8 mouse cellular contexts compared by ENCODE assay signal in the genomic region with DNA sequence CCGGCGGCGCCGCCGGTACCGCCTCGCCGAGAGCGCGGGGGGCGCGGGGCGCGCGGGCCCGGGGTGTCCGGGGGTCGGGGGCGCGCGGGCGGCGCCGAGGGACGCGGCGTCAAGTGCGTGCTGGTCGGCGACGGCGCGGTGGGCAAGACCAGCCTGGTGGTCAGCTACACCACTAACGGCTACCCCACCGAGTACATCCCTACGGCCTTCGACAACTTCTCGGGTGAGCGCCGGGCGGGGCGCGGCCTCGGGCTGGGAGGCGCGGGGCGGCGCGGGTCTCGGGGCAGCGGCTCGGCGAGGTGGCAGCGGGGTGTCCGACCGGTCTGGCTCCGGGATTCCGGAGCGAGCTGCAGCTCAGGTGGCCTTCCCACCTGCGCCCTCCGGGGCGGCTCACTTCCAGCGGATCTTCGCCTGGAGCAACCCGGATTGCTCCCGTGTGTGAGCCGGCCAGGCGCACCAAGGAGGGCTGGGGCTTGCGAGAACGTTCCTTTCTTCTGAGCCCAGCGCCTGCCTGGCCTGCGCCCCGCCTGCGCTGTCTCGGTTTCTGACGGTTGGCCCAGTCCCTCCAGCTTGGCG. TPM values are rescaled to one million over a fixed set of nuclear protein-coding genes. Genes with fewer than 3 reads are reported as not detected.
A peak's percentile ranks its signal among the peaks of the same experiment; 100 is the strongest.
DNase-seq lines count a peak whose midpoint lies in the region; ATAC-seq and TF ChIP-seq lines count a peak whose summit lies in the region.

No protein-coding gene starts in this region.

- ATAC-seq in heart, embryonic 16.5 days (replicated peaks; ENCODE audit: extremely low read depth, insufficient read depth, low FRiP score) = peak; percentile 51
- peak; percentile 54 for ATAC-seq in lung, postnatal 0 days
- no peak for ATAC-seq in megakaryocyte progenitor cell, adult 5-6 weeks (replicated peaks; ENCODE audit: poor library complexity)

- TF ChIP-seq CTCF in bone marrow, adult 2 months (IDR thresholded peaks at IDR 0.05; ENCODE audit: control insufficient read depth, insufficient read depth, low read length) = no peak
- TF ChIP-seq CTCF in lung, postnatal 0 days (IDR thresholded peaks at IDR 0.05) = no peak

- DNase-seq in ES-CJ7 (ENCODE audit: low read depth, low spot score) = peak; percentile 42
- peak; percentile 73 for DNase-seq in forebrain, embryonic 10.5 days (ENCODE audit: extremely low spot score, low spot score)
- peak; percentile 74 to 85 for DNase-seq in kidney, postnatal 4 days
- DNase-seq in lung, postnatal 0 days (ENCODE audit: low spot score) = peak; percentile 69
- peak; percentile 30 to 59 for DNase-seq in right cerebral cortex, adult 2 months (ENCODE audit: low spot score in 2 of 2)

- H3K4me2 ChIP-seq in heart, embryonic 16.5 days (ENCODE audit: low read depth, low read length) = peak overlapping the region; percentile 84
- peak overlapping the region; percentile 87 for H3K4me2 ChIP-seq in lung, postnatal 0 days (replicated peaks; ENCODE audit: low read depth, low read length)

- peak overlapping the region; percentile 66 for H3K4me3 ChIP-seq in bone marrow, adult 2 months (replicated peaks; ENCODE audit: control insufficient read depth, low read depth, low read length)
- peak overlapping the region; percentile 83 for H3K4me3 ChIP-seq in forebrain, embryonic 10.5 days
- peak overlapping the region; percentile 76 for H3K4me3 ChIP-seq in heart, embryonic 16.5 days (ENCODE audit: low read length)
- H3K4me3 ChIP-seq in lung, postnatal 0 days (ENCODE audit: low read depth, low read length) = peak overlapping the region; percentile 74

- H3K9ac ChIP-seq in heart, embryonic 16.5 days (ENCODE audit: low read length) = peak overlapping the region; percentile 85
- peak overlapping the region; percentile 80 for H3K9ac ChIP-seq in lung, postnatal 0 days (replicated peaks; ENCODE audit: low read depth)

- peaks cover 1% of the 10 kb centered on the region; the same call in 1 of the 2 replicates for H3K4me1 ChIP-seq in bone marrow, adult 2 months (ENCODE audit: control insufficient read depth, insufficient read depth, low read length)
- H3K4me1 ChIP-seq in forebrain, embryonic 10.5 days = peaks cover 31% of the 10 kb centered on the region
- peaks cover 9% of the 10 kb centered on the region for H3K4me1 ChIP-seq in heart, embryonic 16.5 days (ENCODE audit: control insufficient read depth, insufficient read depth, low read length)
- 0 out of 2 replicates have a peak, but pooled peaks cover 3% of the 10 kb centered on the region for H3K4me1 ChIP-seq in lung, postnatal 0 days (ENCODE audit: insufficient read depth, low read depth, low read length)

- H3K27me3 ChIP-seq in forebrain, embryonic 10.5 days (ENCODE audit: poor library complexity, severe bottlenecking) = no peaks in the 10 kb centered on the region
- no peaks in the 10 kb centered on the region for H3K27me3 ChIP-seq in heart, embryonic 16.5 days (ENCODE audit: control insufficient read depth, insufficient read depth, low read length)
- H3K27me3 ChIP-seq in lung, postnatal 0 days (replicated peaks; ENCODE audit: insufficient read depth, low read length) = no peaks in the 10 kb centered on the region

- H3K36me3 ChIP-seq in forebrain, embryonic 10.5 days (replicated peaks) = peaks cover 33% of the 10 kb centered on the region
- peaks cover 11% of the 10 kb centered on the region for H3K36me3 ChIP-seq in heart, embryonic 16.5 days (ENCODE audit: control insufficient read depth, insufficient read depth)
- no peaks in the 10 kb centered on the region for H3K36me3 ChIP-seq in lung, postnatal 0 days (ENCODE audit: insufficient read depth, low read length)

- peak overlapping the region; percentile 70 for H3K27ac ChIP-seq in bone marrow, adult 2 months (ENCODE audit: control insufficient read depth, insufficient read depth, low read depth, low read length, poor library complexity)
- H3K27ac ChIP-seq in forebrain, embryonic 10.5 days = peak overlapping the region; percentile 94
- peak overlapping the region; percentile 80 for H3K27ac ChIP-seq in heart, embryonic 16.5 days (ENCODE audit: low read length)
- H3K27ac ChIP-seq in lung, postnatal 0 days (ENCODE audit: low read length) = peak overlapping the region; percentile 90

- TF ChIP-seq EP300 in lung, postnatal 0 days (IDR thresholded peaks at IDR 0.05) = no peak

- no peaks in the 10 kb centered on the region for H3K9me3 ChIP-seq in forebrain, embryonic 10.5 days
- no peaks in the 10 kb centered on the region for H3K9me3 ChIP-seq in heart, embryonic 16.5 days (replicated peaks; ENCODE audit: control insufficient read depth, low read length)
- no peaks in the 10 kb centered on the region for H3K9me3 ChIP-seq in lung, postnatal 0 days (ENCODE audit: low read length)

- WGBS in bone marrow, adult 2 months = 2% methylated on average over 73 of the region's 77 CpGs
- WGBS in forebrain, embryonic 10.5 days = 1% methylated on average over 77 of the region's 77 CpGs
- WGBS in heart, embryonic 16.5 days = under 1% methylated on average over 65 of the region's 77 CpGs
- under 1% methylated on average over 55 of the region's 77 CpGs for WGBS in lung, postnatal 0 days

- no peak for TF ChIP-seq POLR2A in bone marrow, adult 2 months (IDR thresholded peaks at IDR 0.05; ENCODE audit: borderline replicate concordance, control insufficient read depth, low read depth, low read length)

RNA-seq across cellular contexts. Expression of gene Rhou, which starts 0.4 kb away (rescaled TPM):
- 5.3 and 17.9 TPM in 2 replicates for polyA plus RNA-seq in bone marrow, adult 2 months (2011; ENCODE audit: insufficient read depth, insufficient read length, low replicate concordance, missing spikeins)
- 5.9 and 6.0 TPM in 2 replicates for polyA plus RNA-seq in forebrain, embryonic 10.5 days (2016; fragmentation: Nextera tagmentation; extraction: Ambion mirVana)
- polyA plus RNA-seq in heart, embryonic 16.5 days (2015; fragmentation: Nextera tagmentation; extraction: Ambion mirVana) = 4.2 and 5.3 TPM in 2 replicates
- polyA plus RNA-seq in lung, postnatal 0 days (2015; fragmentation: Nextera tagmentation; extraction: Ambion mirVana) = 5.8 and 8.7 TPM in 2 replicates
- total RNA-seq in megakaryocyte progenitor cell, adult 5-6 weeks (2015) = 7.9 and 9.6 TPM in 2 replicates
- 4.9 and 5.3 TPM in 2 replicates for total RNA-seq in megakaryocyte progenitor cell, adult 5-6 weeks (2017)
